Mouse (Mus musculus) left cerebral cortex, adult 18-20 months (tissue): ENCODE measurements around the gene Cbx4. TPM values are rescaled to one million over a fixed set of nuclear protein-coding genes. Genes with fewer than 3 reads are reported as not detected.

Experiments used
- DNase-seq, 2 experiments: peaks; one replicate each; pipeline ENCODE4 v3.0.0; 2021 to 2022; ENCODE audit warnings: low spot score in 2 of 2, mixed read lengths in 1 of 2
- total RNA-seq, 2 experiments: library from RNA; stranded (reverse); gene quantifications; 2 replicates each; pipeline ENCODE4 v1.2.3; 2021

The Cbx4 gene
- total RNA-seq, 2 experiments from 2014 or later: 46.0 to 49.9 TPM

DNA sequence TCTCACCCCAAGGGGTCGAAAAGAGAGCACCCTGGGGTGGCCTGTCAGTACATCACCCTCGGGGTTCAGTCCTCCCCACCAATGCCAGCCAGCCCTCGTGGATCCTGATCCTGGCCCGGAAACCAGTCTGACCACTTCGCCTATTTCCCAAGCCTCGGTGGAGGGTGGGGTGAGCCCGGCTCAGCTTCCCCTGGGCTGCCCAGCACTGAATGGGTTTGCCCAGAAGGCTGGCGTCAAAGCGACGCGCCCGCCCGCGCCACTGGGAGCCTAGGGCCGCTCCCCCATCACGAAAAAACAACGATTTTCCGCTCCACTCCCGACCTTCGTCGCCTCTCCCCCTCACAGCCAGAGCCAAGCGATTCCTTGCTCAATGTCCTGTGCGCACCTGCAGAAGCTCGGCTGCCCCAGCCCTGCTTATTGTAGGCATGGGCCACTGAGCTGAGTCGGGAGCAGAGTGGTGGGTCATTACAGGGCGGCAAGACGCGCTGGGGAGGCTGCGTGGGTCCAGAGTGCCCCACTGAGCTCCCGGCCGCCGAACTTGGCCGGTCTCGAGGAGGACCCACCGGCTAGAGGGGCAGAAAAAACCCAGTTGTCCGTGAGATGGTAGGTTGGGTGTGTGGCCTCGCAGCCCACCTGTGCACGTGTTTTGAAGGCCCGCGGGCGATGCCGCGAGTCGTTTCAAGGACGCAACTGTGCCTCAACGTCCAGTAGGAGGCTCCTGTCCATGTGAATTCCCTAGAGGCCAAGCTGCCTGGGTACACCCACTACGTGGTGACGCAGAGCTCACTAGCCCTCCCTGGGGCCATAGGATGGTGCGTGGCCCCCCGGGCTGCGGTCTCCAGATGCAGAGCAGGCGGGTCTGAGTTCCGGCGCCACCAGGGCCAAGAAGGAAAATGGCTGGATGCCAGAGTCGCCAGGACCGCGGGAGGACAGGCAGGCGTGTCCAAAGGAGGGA is 27.7 kb downstream of the Cbx4 start:
- no peak for DNase-seq

DNA sequence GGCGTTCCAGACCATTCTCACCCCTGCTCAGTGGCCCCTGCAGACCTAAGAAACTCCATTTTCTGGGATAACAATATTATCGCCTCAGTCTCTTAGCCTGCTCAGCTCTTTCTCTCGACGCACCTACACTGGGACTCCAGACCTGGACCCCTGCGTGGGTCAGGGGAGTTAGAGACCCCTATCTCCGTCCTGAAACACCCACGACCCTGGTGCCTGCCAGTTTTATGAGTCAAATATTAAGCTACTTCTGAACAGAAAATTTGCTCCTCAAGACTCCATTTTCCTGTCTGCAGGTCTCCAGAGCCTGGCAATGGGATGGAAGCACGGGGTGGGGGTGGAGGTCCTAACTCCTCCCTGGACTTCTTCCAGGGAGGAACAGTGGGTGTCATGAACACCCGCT is 28.7 kb downstream of the Cbx4 start:
- DNase-seq: no peak

DNA sequence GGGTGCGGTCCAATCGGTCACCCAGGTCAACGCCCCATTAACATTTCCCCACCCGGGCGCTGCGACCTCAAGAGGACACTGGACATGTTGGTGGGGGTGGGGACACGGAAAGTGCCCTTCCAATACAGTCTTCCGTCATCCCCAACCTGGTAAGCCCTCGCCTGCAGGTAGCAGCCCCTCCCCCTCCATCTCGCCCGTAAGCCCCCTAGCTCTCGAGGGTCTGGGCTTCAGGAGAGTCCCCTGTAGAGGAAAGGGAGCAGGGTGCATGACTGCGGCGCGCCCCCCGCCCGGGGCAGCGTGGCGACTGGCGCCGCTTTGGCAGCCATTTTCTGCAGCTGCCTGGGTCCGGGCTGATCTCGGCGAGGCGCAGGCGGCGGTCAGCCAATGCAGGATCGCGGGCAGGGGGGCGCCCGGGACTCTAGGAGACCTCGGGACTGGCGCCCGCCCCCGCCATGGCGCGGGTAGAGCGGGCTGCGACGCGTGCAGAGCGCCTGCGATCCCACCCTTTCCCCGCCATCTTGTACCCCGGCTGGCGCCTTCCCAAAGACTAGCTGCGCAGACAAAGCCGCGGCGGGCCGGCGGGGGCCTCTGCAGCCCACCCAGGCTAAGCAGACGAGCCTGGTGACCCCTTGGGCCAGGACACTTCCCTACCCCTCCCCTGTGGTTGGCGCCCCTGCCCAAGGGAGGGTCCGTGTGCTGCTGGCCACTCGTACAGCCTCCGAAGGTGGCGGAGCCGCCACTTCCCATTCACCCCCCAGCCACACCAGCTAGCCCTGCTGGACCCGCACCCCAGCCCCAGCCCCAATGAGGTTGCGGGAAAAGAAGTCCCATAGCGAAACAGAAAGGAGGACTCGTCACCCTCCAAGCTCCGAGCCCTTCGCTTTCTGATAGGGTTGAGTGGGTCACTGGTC is 29.5 kb downstream of the Cbx4 start:
- no peak for DNase-seq

DNA sequence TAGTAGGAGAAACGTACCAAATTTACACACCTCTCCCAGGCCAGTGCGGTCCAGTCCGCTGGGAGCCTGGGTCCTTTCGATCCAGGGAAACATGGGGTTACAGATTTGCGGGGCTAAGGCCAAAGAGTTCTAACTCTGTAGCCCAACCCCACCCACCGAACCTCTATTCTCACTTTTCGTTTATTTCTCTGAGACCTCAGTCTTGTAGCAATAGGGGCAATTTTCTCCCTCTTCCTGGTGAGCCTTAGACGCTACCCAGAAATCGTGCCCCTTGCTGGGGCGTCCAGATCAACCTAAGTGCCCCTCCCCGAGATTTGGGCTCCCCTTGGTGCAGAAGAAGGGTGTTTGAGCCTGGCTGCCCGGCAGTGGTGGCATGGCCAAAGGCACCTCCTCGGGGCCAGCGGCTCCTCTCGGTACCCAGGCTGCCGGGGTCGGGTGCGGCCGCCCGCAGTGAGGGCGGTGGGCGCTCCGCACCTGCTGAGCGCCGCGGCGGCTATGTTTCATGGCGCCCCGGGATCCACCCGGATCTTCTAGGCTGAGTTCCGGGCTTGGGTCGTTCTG is 30.4 kb downstream of the Cbx4 start:
- no peak for DNase-seq

DNA sequence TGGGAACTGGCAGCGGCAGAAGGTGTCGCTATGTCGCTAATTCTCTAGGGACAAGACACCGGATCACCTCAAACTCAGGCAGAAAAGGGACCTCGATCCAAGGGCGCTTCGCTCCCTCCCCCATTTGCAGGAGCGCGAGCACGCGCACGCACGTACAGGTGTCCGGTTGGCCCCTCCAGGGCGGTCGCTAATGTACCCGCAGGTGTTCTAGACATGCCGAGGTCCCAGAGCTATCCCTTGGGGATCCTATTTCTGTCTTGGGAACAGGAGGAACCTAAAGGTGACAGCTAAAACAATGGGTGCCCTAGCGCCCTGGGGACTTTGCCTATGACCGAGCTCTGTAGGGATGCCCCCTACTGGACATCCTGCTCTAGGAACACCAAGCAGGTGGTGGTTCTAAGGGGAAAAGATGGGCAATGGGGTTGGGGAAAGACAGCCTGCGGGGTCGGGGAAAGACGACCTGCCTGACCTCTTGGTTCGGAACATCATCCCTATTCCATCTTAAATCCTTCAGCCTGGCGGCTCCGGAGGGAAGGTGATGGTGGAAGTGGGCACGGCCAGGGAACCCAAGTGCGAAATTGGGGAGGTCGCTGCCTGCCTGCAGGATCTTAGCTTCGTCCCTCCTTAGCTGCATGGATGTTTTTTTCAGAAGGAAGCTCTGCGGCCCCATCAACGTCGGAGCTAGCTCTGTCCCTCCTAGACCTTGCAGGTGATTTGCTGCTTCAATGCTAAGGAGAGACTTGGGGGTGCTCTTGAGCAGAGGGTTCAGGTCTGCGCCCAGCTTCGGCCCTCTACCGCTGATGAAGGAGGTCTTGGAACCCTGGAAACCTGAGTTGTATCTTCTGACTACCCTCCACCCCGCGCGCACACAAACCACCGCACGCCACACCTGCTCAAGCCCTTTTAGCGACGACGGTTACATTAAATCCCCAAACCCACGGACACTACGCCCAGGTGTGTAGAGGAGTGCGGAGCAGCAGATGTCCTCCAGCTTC is 31.4 kb downstream of the Cbx4 start:
- DNase-seq: no peak

DNA sequence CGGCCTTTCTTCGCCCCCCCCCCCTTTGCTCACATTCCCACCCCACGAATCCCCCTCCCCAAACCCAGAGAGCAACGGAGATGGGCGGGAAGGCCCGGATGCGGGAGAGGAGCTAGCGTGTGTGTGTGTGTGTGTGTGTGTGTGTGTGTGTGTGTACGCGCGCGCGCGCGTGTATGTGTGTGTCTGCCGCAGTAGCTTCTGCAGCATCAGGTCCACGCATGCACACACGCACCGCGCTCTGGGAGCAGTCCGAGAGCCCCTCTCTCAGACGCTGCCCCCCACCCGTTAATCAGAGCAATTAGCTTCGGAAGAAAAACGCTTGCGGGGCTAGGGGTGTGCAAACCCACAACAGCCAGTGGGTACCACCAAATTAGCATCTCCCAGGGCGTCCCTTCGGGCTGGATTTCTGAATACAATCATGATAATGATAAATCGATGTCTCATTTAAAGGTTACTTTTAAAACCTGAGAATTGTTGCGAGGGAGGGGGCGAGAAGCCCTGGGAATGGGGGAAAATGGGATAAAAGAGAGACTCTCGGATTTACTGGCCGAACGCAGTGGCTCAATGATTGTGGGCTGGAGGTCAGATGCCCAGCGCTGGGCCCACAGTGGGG is 32.2 kb downstream of the Cbx4 start:
- DNase-seq: no peak

DNA sequence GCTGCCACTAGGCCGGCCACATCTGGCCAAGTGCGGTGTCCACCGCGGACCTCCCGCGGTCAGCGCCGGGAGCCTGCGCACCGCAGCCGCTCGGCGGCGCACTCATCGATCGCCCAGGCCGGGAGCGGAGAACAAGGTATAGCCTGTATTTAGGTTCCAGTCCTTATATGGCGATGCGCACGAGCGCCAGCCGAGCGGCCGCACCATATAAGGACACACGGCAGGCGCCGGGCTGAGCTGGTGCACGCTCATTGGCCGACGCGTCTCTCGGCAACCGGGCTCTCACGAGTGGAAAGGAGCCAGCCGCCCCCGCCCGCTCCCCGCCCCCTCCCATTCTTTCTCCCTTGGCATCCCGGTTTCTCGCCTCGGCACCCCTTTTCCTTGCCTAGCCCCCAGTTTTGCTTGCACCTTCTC is 32.8 kb downstream of the Cbx4 start:
- peak in 1 of 2 experiments; percentile 50 for DNase-seq

DNA sequence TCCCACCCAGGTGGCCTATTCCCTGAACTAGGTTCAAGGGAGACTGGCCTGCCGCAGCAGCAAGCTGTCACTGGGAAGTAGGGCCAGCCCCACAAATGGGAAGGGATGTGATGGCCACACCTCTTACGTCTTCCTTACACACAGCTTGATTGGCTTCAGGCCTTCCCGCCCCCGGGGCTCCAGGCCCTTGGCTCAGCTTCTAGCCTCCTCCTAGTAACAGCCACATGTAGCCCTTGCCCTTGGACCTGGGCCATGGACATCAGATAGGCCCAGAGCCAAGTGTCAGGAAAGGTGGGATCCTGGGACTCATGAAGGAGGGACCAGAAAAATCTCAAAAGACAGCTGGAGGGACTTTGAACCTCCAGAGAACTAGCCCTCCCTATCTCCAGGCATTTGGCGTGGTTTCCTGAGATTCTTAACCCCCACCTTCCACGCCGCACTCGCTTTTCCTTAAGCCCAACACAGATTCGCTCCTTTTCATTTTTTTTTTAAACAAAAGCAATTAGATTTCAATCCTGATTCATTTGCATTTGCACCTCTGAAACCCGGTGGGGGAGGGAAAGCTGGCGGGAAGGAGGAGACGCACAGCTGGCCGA is 33.3 kb downstream of the Cbx4 start:
- DNase-seq: no peak

DNA sequence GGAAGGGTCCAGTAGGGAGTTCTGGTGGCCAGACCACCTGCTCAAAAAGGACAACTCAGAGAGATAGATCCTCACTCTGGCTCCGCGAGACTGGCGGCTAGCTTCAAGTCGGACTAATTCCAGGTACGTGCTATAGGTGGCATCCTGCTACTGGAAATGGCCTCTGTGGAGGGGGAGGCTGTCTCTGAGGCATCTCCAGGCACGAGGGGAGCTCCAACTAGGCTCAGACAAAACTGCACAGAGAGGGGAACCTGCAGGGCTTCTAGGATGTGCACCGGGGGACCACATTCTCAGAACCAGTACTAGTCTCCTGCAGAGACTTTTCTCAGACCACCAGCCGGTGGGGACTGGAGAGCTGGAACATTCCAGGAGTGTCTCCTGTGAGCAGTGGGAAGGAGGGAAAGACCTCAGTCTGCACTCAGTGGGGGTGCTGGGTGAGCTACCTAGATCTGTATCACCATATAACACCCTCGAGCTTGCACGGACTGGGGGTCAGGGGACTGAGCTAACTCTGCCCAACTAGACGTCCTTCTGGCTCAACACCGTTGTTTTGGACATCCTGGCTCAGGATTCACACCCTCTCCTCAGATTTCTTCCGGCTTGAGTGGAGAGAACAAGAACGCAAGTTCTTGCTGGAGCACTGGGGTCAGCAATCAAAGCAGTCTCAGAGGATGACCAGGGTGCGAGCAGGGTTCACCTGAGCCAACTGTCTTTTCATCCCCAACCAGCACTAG is 33.9 kb downstream of the Cbx4 start:
- no peak for DNase-seq

DNA sequence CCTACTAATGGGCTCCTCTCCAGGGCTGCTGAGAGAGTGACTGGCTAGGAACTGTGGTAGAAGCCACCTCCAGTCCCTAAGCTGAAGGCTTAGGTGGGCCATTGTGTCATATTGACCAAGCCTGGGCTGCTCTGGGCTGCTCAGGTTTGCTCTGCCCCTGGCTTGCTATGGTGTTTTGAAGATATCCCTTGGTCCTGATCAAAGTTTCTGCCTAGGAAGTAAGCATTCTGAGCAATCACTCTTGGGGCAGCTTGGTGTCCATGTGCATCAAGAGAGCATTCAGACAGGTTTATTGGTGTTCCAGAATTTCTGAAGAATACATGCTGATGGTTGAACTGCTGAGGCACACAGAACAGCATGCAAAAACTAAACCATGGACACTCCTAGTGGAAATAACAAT is 34.6 kb downstream of the Cbx4 start:
- no peak for DNase-seq

DNA sequence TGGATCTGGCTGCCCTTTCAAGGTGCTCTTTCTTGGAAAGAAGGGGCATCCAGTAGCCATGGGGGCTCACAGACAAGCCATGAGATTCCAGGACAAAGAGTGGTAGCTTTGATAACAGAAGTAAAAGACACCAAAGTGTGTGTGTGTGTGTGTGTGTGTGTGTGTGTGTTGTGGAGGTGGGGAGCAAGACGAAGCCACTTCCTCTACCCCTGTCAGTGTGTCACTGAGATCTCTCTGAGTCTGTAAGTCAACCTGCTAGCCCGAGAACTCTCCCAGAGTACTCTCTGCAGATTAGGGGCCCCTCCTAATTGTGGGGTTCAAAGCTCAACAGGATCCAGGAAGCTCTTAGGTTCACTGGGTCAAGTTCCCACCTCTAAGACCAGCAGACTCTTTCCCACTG is 35.7 kb downstream of the Cbx4 start:
- DNase-seq: no peak

DNA sequence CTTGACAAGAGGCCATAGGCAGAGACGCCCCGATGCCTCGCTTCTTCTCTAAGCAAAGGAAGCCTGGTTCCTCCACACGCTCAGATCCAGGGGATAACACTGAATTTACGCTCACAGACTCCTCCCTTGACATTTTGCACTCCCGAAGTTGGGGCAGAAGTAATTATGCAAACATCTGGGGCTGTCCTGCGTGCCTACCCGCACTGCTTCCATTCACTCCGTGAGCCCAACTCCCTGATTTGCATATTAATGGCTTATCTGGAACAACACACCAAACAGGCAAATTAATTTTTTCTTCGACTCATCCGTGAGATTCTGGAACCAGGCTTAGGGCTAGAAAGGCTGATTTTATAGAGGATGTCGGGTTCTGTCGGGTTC is 37.9 kb downstream of the Cbx4 start:
- DNase-seq: no peak

DNA sequence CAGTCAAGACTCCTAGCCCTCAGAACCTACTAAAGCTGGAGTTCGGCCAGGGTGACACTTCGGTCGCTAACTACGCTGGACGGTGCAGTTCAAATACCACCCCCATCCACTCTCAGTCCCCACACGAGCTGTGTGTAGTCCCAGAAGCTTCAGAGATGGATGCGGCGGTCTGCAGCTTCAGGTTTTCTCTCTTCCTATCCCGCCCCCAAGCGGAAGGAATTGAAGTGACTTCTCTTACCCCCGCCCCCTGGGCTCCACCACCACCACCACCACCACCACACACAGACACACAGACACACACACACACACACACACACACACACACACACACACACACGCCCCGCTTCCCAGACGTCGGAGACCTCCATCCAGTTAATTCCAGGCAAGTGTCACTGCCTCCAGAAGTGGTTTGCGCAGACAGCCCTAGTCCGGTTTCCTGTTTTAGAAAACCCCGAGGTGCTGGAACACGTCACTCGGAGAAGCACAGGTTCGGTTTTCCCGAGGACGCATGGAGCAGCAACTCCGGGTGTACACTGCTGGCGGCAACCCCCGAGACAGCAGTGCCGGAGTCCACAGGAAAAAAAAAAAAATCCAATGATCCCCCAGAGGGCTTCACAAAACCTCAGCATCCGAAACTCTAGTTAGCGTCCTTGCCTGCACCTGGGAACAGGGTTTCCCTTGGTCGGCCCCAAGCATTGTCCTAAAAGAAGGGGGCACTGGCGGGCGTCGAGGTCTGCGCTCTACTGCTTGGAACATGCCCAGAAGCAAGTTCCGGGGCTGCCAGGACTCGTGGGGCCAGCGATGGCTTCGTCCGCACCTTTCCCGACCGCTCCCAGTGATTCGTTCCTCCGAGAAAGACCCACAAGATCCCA is 38.5 kb downstream of the Cbx4 start:
- no peak for DNase-seq

DNA sequence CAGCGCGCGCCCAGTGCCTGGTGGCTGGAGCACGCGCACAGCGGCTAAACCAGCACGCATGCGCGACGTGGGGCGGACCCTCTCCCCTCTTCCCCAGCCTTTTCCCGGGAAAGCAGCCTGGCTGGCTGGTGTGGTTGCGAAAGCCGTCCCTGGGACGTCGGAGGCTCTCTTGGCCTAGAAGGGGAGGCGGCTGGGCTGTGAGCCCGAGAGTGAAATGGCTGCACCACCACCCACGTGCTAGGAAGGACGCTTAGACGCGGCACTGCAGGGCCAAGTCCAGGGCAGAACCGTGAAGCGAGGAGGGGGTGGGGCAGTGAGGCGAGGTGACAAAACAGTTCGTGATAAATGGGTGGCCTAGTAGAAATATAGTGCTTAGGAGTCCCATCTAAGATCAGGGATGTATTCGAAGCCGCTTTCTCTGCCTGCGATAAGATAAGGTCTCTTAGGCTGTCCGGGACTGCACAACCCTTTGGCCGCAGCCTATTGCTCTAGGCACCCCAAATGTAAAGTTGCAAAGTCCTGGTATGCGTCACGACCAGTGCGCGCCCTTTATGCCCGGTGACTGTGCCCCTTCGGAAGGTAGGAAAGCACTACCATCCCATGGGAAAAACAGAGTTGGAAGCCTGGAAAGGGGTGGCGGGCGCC is 39.3 kb downstream of the Cbx4 start:
- DNase-seq: no peak

DNA sequence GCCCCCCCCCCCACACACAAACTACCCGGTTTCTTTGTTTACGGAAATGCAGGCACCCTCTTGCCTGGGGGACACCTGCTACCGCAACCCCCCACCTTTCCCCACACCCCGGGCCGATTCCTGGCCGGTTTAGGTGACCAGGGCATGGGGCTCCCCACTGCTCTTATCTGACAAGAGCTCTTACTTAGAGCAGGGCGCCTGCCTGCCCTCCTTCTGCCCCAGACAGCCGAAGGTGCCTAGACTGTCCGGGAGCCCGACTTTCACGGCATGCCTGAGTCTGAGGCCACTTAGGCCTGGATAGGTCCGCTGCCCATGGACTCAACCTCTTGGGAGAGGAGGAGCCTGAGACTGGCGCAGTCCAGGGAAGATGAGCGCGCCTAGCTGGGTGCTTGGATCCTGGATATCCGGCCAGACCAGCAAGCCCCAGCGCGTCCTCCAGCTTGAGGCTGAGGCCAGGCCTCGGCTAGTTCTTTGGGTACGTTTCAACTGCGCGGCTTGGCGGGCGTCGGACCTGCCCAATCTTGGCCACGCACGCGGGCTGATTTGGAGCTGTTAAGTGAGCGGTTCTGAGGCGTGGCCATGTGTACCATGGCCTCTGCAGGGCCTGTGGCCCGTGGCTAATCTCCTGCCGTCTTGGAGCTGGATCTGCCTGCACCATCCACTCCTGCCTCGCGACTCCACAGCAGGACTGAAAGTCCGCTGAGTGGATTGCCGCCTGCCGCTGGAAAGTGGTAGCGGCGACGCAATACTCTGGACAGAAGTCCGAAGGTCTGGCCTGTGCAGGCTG is 41.3 kb downstream of the Cbx4 start:
- DNase-seq: no peak

DNA sequence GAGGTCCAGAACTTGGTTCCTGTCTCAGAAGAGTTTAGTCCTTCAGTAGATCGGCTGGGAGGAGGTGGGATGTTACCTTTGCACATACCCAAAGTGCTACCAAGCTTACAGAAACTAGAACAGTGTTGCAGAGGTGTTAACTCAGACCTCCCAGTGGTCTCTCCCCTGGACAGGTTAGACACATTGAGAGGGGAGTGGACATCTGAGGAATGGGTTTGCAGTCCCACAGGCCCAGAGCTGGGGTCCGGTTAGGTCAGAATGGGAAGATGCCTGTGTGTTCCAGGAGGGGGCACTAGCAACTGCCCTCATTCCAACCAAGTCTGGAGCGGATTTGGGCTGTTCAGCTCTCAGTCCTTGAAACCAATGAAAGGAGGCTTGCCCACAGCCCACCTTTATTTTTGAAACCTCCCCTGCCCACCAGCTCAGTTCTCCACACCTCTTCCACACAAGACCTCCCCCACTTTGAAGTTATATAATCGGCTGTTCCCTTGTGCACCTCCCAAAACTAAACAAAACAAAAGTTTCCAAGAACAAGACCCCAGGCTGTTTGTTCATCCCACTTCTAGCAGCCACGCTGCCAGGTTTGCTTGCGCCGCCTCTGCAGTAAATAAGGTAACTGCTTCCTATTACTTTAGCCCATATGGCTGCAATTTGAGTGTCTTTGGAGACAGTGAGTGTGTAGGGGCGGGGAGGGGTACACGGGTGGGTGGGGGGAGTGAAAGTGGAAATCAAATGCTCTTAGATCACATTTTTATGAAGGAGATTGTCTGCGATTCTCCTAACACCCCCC is 42.1 kb downstream of the Cbx4 start:
- no peak for DNase-seq
